Mouse (Mus musculus): ENCODE results near the gene Mbd6. TPM values are rescaled to one million over a fixed set of nuclear protein-coding genes. Genes with fewer than 3 reads are reported as not detected.

Mbd6 gene
- polyA plus RNA-seq, 1 experiment, result 131 TPM

DNA sequence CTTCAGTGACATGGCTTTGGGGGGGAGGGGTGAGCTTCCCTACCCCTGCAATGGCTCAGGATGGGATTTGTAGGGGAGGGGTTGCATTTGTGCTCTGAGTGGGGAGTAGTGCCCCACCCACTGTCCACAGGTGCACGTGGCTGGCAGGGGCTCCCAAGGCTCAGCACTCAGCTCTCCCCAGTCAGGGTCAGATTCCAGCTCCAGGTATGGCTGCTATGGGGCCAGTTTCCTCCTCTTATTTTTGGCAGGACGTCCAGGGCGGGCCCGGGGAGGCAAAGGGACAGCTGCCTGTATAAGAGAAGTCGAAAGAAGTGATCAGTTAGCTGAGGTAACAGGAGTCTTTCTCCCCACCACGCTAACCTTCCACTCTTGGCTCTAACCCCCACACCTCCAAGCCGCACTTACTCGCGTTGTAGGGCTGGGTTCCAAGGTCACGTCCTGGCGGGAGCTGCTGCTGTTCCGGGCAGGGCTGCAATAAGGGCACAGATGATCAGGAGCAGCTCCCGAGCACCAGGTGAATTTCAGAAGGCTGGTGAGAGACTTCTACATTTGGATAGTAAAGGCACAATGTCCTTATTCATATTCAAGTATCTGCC, 6.1 kb downstream of the Mbd6 start:
- Histone ChIP-seq H3K4me1 (ENCODE audit: control insufficient read depth, insufficient read depth, low read length) (no peaks in the 10 kb centered on the region; the same call in 1 of the 2 replicates), H3K4me3 (replicated peaks; ENCODE audit: control insufficient read depth, low read depth, low read length) (no peak overlapping the region), H3K27ac (ENCODE audit: control insufficient read depth, insufficient read depth, low read depth, low read length, poor library complexity) (no peak overlapping the region)
- no peak for TF ChIP-seq CTCF (IDR thresholded peaks at IDR 0.05; ENCODE audit: control insufficient read depth, insufficient read depth, low read length)
- no peak for TF ChIP-seq POLR2A (IDR thresholded peaks at IDR 0.05; ENCODE audit: borderline replicate concordance, control insufficient read depth, low read depth, low read length)
- WGBS, result 87% methylated on average over 13 of the region's 13 CpGs

- 87% methylated on average over 8 of the region's 8 CpGs for WGBS
- Histone ChIP-seq H3K4me3 (replicated peaks; ENCODE audit: control insufficient read depth, low read depth, low read length) (no peak overlapping the region), H3K4me1 (ENCODE audit: control insufficient read depth, insufficient read depth, low read length) (no peaks in the 10 kb centered on the region), H3K27ac (ENCODE audit: control insufficient read depth, insufficient read depth, low read depth, low read length, poor library complexity) (no peak overlapping the region)
- TF ChIP-seq CTCF (IDR thresholded peaks at IDR 0.05; ENCODE audit: control insufficient read depth, insufficient read depth, low read length) (no peak), POLR2A (IDR thresholded peaks at IDR 0.05; ENCODE audit: borderline replicate concordance, control insufficient read depth, low read depth, low read length) (no peak)
Measured at GRCm38 (mm10) chr10:127281316-127281715, 7.5 kb downstream of the Mbd6 start.

DNA sequence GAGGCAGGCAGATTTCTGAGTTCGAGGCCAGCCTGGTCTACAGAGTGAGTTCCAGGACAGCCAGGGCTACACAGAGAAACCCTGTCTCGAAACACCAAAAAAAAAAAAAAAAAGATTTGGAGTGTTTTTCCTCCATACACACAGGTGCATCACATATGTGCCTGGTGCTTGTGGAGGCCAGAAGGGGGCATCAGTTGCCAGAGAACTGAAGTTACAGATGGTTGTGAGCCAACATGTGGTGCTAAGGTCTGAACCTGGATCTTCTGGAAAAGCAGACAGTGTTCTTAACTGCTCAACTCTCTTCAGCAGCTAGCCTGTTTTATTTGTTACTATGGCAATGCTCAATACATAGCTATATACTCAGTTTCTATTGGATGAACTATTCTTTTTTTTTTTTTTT, 9.1 kb downstream of the Mbd6 start:
- WGBS, result 87% methylated on average over 2 of the region's 2 CpGs

DNA sequence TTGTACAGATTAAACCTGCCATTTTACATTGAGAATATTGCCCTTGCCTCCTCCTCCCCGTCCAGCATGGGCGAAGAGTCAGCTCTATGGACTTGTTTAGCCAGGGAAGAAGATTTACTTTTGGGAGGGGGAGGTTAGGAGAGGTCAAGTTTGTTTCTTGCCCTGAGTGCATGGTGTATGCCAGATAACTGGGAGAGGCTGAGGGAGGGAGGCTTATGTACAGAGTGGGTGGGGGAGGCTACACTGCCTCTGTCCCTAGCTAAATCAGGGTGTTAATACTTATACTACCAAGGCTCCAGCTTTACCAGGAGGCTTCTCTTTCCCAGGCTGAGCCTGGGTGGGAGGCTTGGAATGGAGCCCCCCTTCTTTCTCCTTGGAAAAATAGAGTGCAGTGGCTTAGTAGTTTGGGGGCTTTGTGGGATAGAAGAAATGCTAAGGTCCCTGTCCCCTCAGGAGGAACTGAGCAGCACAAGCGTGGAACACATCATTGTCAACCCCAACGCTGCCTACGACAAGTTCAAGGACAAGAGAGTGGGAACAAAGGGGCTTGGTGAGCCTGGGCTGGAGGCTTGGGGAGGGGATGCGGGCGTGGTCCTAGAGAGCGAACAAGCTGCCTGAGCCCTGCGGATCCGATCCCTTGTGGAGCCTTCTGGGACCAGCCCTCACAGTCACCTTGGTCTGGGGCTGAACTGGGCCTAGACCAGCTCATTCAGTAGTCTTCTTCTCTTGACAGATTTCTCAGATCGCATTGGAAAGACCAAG, 14.4 kb downstream of the Mbd6 start:
- no peak overlapping the region for H3K27ac ChIP-seq (ENCODE audit: control insufficient read depth, insufficient read depth, low read depth, low read length, poor library complexity)
- WGBS, result 90% methylated on average over 11 of the region's 11 CpGs
- H3K4me1 ChIP-seq (ENCODE audit: control insufficient read depth, insufficient read depth, low read length), result no peaks in the 10 kb centered on the region
- H3K4me3 ChIP-seq (replicated peaks; ENCODE audit: control insufficient read depth, low read depth, low read length), result no peak overlapping the region
- TF ChIP-seq CTCF (IDR thresholded peaks at IDR 0.05; ENCODE audit: control insufficient read depth, insufficient read depth, low read length) (no peak), POLR2A (IDR thresholded peaks at IDR 0.05; ENCODE audit: borderline replicate concordance, control insufficient read depth, low read depth, low read length) (no peak)

More for the DNA sequence above, 9.1 kb downstream of the Mbd6 start:
- H3K4me1 ChIP-seq (ENCODE audit: control insufficient read depth, insufficient read depth, low read length), result no peaks in the 10 kb centered on the region
- no peak overlapping the region for H3K4me3 ChIP-seq (replicated peaks; ENCODE audit: control insufficient read depth, low read depth, low read length)
- no peak for TF ChIP-seq POLR2A (IDR thresholded peaks at IDR 0.05; ENCODE audit: borderline replicate concordance, control insufficient read depth, low read depth, low read length)
- no peak for TF ChIP-seq CTCF (IDR thresholded peaks at IDR 0.05; ENCODE audit: control insufficient read depth, insufficient read depth, low read length)
- H3K27ac ChIP-seq (ENCODE audit: control insufficient read depth, insufficient read depth, low read depth, low read length, poor library complexity), result no peak overlapping the region

- TF ChIP-seq POLR2A (IDR thresholded peaks at IDR 0.05; ENCODE audit: borderline replicate concordance, control insufficient read depth, low read depth, low read length) (no peak), CTCF (IDR thresholded peaks at IDR 0.05; ENCODE audit: control insufficient read depth, insufficient read depth, low read length) (no peak)
- no peak overlapping the region for H3K27ac ChIP-seq (ENCODE audit: control insufficient read depth, insufficient read depth, low read depth, low read length, poor library complexity)
- 94% methylated on average over 5 of the region's 5 CpGs for WGBS
- H3K4me3 ChIP-seq (replicated peaks; ENCODE audit: control insufficient read depth, low read depth, low read length), result no peak overlapping the region
- H3K4me1 ChIP-seq (ENCODE audit: control insufficient read depth, insufficient read depth, low read length), result no peaks in the 10 kb centered on the region
Measured at GRCm38 (mm10) chr10:127272371-127272770, 16.4 kb downstream of the Mbd6 start.

DNA sequence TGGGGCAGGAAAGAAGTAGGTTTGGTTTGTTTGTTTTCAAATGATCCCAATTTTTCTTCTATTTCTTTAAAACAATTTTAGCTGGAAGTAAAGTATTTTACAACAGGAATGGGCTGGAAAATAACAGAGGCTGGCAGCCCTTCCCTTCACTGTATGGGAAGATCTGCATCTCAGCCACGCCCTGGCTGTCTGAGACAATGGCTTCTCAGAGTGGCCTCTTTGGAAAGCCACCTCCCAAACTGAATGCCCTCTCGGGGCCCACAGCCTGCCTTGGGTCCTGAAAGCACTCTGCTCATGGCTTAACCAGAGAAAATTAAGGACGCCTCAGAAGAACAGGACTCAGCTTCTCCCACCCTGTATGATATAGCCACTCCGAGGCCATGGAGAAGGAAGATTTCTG, 18.9 kb downstream of the Mbd6 start:
- WGBS, result 73% methylated on average over 4 of the region's 4 CpGs
- H3K27ac ChIP-seq (ENCODE audit: control insufficient read depth, insufficient read depth, low read depth, low read length, poor library complexity), result no peak overlapping the region
- no peak overlapping the region for H3K4me3 ChIP-seq (replicated peaks; ENCODE audit: control insufficient read depth, low read depth, low read length)
- peaks cover 3% of the 10 kb centered on the region; the same call in 1 of the 2 replicates for H3K4me1 ChIP-seq (ENCODE audit: control insufficient read depth, insufficient read depth, low read length)
- no peak for TF ChIP-seq CTCF (IDR thresholded peaks at IDR 0.05; ENCODE audit: control insufficient read depth, insufficient read depth, low read length)
- no peak for TF ChIP-seq POLR2A (IDR thresholded peaks at IDR 0.05; ENCODE audit: borderline replicate concordance, control insufficient read depth, low read depth, low read length)

DNA sequence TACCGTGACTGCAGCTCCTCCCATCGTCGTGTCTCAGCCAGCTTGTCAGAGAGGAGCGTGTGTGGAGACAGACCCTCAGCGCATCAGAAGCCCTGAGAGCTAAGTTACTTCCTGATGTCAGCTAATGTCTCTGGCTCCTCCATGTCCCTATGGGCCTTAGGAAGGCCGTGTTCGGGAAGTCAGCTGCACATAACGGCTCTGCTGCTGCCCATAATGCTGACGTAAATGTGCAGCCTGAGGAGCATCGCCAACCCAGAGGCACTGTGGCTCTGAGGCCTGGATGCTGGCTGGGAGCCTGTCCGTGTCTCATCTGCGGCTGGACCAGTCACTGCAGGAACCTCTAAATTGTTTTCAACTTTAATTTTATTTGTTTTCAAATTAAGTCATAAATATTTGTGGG, 19.8 kb downstream of the Mbd6 start:
- H3K27ac ChIP-seq (ENCODE audit: control insufficient read depth, insufficient read depth, low read depth, low read length, poor library complexity), result no peak overlapping the region
- no peak for TF ChIP-seq CTCF (IDR thresholded peaks at IDR 0.05; ENCODE audit: control insufficient read depth, insufficient read depth, low read length)
- TF ChIP-seq POLR2A (IDR thresholded peaks at IDR 0.05; ENCODE audit: borderline replicate concordance, control insufficient read depth, low read depth, low read length), result no peak
- no peak overlapping the region for H3K4me3 ChIP-seq (replicated peaks; ENCODE audit: control insufficient read depth, low read depth, low read length)
- 91% methylated on average over 12 of the region's 12 CpGs for WGBS
- peaks cover 3% of the 10 kb centered on the region; the same call in 1 of the 2 replicates for H3K4me1 ChIP-seq (ENCODE audit: control insufficient read depth, insufficient read depth, low read length)

DNA sequence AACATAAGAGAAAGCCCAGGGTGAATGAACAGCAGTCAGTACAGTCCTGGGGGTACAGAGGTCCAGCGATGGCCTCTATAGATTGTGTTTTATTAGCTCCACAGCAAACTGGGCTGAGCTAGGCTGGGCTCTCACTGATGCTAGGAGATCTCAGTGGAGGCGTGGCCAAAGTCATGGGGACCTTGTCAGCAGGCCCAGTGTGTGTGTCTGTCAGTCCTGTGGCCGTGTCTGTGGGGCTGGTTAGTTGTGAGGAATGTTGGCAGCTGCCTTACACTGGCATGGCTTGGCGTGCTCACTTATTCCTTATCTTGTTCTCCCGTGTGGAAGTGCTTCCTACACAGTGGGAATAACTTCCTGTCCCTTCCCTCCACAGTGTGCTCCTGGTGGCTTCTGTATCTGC, 20.4 kb downstream of the Mbd6 start:
- H3K27ac ChIP-seq (ENCODE audit: control insufficient read depth, insufficient read depth, low read depth, low read length, poor library complexity), result no peak overlapping the region
- TF ChIP-seq CTCF (IDR thresholded peaks at IDR 0.05; ENCODE audit: control insufficient read depth, insufficient read depth, low read length), result no peak
- no peak for TF ChIP-seq POLR2A (IDR thresholded peaks at IDR 0.05; ENCODE audit: borderline replicate concordance, control insufficient read depth, low read depth, low read length)
- no peak overlapping the region for H3K4me3 ChIP-seq (replicated peaks; ENCODE audit: control insufficient read depth, low read depth, low read length)
- H3K4me1 ChIP-seq (ENCODE audit: control insufficient read depth, insufficient read depth, low read length), result peaks cover 3% of the 10 kb centered on the region; the same call in 1 of the 2 replicates
- 81% methylated on average over 5 of the region's 5 CpGs for WGBS

Measured in bone marrow, adult 2 months (tissue).